Mouse (Mus musculus) liver, postnatal 0 days (tissue): ENCODE results near the gene Cbfa2t3. TPM values are rescaled to one million over a fixed set of nuclear protein-coding genes. Genes with fewer than 3 reads are reported as not detected.

Source experiments
- ATAC-seq: fragments of 200-750 bp; cut with Nextera tagmentation; 2 replicates; pipeline ENCODE4 v1.8.0; 2017; ENCODE audit warnings: mild to moderate bottlenecking, moderate library complexity
- DNase-seq: peaks from one replicate; pipeline ENCODE4 v3.0.0-alpha.2; 2016
- H3K27ac ChIP-seq: fragments of 300-500 bp; sonication (generic); 2 replicates; pipeline ENCODE4 v1.5.1; 2014; ENCODE audit warnings: antibody characterized with exemption, moderate library complexity, mild to moderate bottlenecking, low read depth
- H3K27me3 ChIP-seq: fragments of 300-500 bp; sonication (generic); 2 replicates; pipeline ENCODE4 v1.6.1; 2014; ENCODE audit warnings: low read length, control low read depth, mixed read lengths; ENCODE audit not compliant: insufficient read depth
- H3K36me3 ChIP-seq: fragments of 300-500 bp; sonication (generic); replicated peaks from 2 replicates; pipeline ENCODE4 v1.6.1; 2014; ENCODE audit warnings: mild to moderate bottlenecking, control low read depth, low read length, moderate library complexity, mixed read lengths; ENCODE audit not compliant: insufficient read depth
- H3K4me1 ChIP-seq: fragments of 300-500 bp; sonication (generic); 2 replicates; pipeline ENCODE4 v1.6.1; 2014; ENCODE audit warnings: antibody characterized with exemption, mild to moderate bottlenecking, control low read depth; ENCODE audit not compliant: insufficient read depth
- H3K4me2 ChIP-seq: fragments of 300-500 bp; sonication (generic); 2 replicates; pipeline ENCODE4 v1.6.1; 2014; ENCODE audit warnings: low read depth, mild to moderate bottlenecking, low read length, moderate library complexity, mixed read lengths
- H3K4me3 ChIP-seq: fragments of 300-500 bp; sonication (generic); 2 replicates; pipeline ENCODE4 v1.5.1; 2014; ENCODE audit warnings: low read depth, low read length
- H3K9ac ChIP-seq: fragments of 300-500 bp; sonication (generic); replicated peaks from 2 replicates; pipeline ENCODE4 v1.6.1; 2014; ENCODE audit warnings: mild to moderate bottlenecking, moderate library complexity
- H3K9me3 ChIP-seq: fragments of 300-500 bp; sonication (generic); 2 replicates; pipeline ENCODE4 v1.6.1; 2016; ENCODE audit warnings: mild to moderate bottlenecking, control low read depth, low read length, mixed read lengths
- CTCF ChIP-seq: sonication (generic); IDR thresholded peaks from 2 replicates; pipeline ENCODE4 v1.5.1; 2016; ENCODE audit warnings: antibody characterized with exemption, low read depth
- EP300 ChIP-seq: IDR thresholded peaks from 2 replicates; pipeline ENCODE4 v1.6.1; 2016; ENCODE audit warnings: antibody characterized with exemption, low read depth, mild to moderate bottlenecking
- WGBS: fragments of 180-500 bp; shearing (Covaris S2); extraction: QIAGEN DNeasy Blood & Tissue Kit; methylation state at CpG from one replicate; pipeline ENCODE4 v1.1.7; 2014; ENCODE audit not compliant: insufficient replicate concordance; 5-methylcytosine and 5-hydroxymethylcytosine counted together
- microRNA-seq: library from miRNA; unstranded; fragments of <30 nt; microRNA quantifications from one replicate; pipeline ENCODE4, GENCODE M21; 2016
- polyA plus RNA-seq: library from polyadenylated mRNA; unstranded; fragments of >200 nt; fragmentation: Nextera tagmentation; extraction: Ambion mirVana; gene quantifications from 2 replicates; pipeline ENCODE4 v1.2.1, GENCODE M21; 2015

Gene Cbfa2t3
- polyA plus RNA-seq, 1 experiment from 2014 or later = 2.4 TPM

DNA sequence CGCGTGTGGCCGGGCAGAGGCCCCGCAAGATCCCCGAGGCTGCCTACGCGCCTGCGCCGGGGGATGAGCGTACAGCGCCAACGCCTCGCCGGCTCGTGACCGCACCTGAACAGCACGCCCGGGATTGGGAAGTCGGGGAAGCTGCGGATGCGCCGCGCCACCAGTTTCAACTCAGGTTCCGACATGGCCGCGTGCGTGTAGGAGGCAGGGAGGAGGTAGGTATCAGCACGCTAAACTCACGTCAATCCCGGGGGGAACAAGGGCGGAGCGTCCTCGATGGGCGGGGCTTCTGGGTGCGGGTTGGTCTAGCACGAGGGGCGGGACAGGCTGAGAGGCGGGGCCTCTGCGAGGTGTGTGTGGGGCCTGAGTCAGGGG is 122.3 kb downstream of the Cbfa2t3 start, which contains the start of gene Aprt:
Aprt (minus strand) TSS at position 262 of the 375 bp plus-strand sequence.
- peak within 1 kb of the TSS; percentile 84 for H3K27ac ChIP-seq
- peak; percentile 81 for ATAC-seq
- peak within 1 kb of the TSS; percentile 70 for H3K4me3 ChIP-seq
- WGBS = under 1% methylated on average over 39 of the region's 39 CpGs
- H3K27me3 ChIP-seq = no peaks in the 10 kb centered on the region
- peak within 1 kb of the TSS; percentile 86 for H3K9ac ChIP-seq
- H3K4me1 ChIP-seq = peaks cover 22% of the 10 kb centered on the region
- DNase-seq = peak; percentile 97
- TF ChIP-seq CTCF (no peak), EP300 (no peak)
- H3K9me3 ChIP-seq = no peaks in the 10 kb centered on the region
- H3K36me3 ChIP-seq = peaks cover 16% of the 10 kb centered on the region
- H3K4me2 ChIP-seq = peak within 1 kb of the TSS; percentile 87

DNA sequence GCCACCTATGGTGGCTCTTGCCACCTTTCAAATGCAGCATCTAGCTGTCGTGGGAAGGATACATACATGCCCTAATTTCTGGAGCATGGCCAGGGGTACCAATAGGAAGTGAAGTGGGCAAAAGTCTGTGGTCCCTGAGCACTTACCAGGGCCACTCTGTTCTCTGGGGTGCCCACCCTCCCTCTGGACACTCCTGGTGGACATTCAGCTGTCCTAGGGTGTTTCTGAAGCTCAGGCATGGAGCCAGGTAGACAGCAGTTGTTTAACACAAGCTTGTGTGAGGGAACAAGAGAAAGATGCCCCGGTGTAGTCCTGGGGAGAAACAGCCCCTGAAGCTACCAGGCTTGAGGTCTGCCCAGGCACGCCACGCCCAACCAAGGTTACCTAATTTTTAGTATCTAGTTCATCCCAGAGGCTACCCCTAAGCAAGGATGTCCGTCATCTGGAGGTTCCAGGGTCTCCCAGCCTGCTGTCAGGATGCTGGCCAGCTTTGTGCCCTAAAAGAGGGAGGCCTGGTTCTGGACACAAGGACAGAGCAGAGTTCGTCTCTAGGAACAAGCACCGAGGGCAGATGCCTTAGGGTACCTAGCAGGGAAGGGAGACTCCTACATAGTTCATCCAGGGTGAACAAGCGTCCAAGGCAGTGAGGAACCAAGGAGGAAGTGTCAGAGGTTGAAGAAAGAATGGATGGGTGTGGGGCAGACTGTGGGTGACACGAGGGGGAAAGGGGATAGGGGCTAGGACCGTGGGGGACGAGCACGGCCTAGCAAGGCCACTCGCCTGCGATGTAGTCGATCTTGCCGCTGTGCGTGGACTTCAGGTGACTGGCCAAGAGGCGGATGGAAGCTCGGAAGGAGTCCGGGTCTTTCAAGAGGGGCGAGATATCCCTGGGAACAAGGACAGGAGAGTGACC is 122.9 kb downstream of the Cbfa2t3 start:
- H3K9ac ChIP-seq = peak overlapping the region; percentile 86
- H3K4me3 ChIP-seq = peak overlapping the region; percentile 70
- TF ChIP-seq CTCF (no peak), EP300 (no peak)
- DNase-seq (peak; percentile 41), ATAC-seq (peak; percentile 14)
- peak overlapping the region; percentile 84 for H3K27ac ChIP-seq
- H3K36me3 ChIP-seq = peaks cover 22% of the 10 kb centered on the region
- H3K4me1 ChIP-seq = peaks cover 22% of the 10 kb centered on the region
- WGBS = 5% methylated on average over 21 of the region's 21 CpGs
- no peaks in the 10 kb centered on the region for H3K9me3 ChIP-seq
- H3K27me3 ChIP-seq = no peaks in the 10 kb centered on the region
- H3K4me2 ChIP-seq = peak overlapping the region; percentile 87

DNA sequence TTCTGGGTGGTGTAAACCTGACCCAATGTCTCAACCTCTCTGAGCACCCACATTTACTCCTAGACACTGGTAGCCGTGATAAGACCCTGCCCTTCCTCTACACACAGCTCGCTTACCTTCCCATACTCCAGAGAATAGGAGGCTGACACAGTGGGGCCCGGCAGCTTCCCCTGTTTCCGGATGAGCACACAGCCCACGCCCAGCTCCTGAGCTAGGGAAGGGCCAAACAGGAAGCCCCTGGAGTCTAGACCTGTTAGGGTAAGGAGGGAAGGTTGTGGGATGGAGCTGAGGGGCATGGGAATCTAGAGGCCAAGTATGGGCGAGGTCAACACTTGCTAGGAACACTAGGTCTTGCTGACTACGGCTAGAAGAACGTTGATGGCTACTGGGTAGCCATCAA is 123.6 kb downstream of the Cbfa2t3 start:
- Histone ChIP-seq H3K27me3 (no peaks in the 10 kb centered on the region), H3K4me3 (peak overlapping the region; percentile 70), H3K4me2 (peak overlapping the region; percentile 87), H3K4me1 (peaks cover 22% of the 10 kb centered on the region), H3K9me3 (no peaks in the 10 kb centered on the region), H3K27ac (peak overlapping the region; percentile 84), H3K36me3 (peaks cover 28% of the 10 kb centered on the region), H3K9ac (peak overlapping the region; percentile 86)
- no peak for TF ChIP-seq EP300
- TF ChIP-seq CTCF = no peak
- no peak for ATAC-seq
- no peak for DNase-seq
- WGBS = 27% methylated on average over 8 of the region's 8 CpGs

Small RNAs within 50 kb of the gene (microRNA-seq; reads per million reads assigned to microRNA genes)
- gene Mir6396 = not detected

Other genes starting within 250 kb of the Cbfa2t3 start
- 1.4 and 3.4 TPM in 2 replicates for gene Snai3, start 238.4 kb downstream of the Cbfa2t3 start, polyA plus RNA-seq
- gene Rnf166, start 223.0 kb downstream of the Cbfa2t3 start, polyA plus RNA-seq = 18.5 and 18.9 TPM in 2 replicates
- gene Ctu2, start 223.0 kb downstream of the Cbfa2t3 start, polyA plus RNA-seq = 17.8 and 20.9 TPM in 2 replicates
- gene Piezo1, start 147.8 kb downstream of the Cbfa2t3 start, polyA plus RNA-seq = 2.6 and 3.4 TPM in 2 replicates
- 19.8 and 23.7 TPM in 2 replicates for gene Cdt1, start 131.1 kb downstream of the Cbfa2t3 start, polyA plus RNA-seq
- 223 and 249 TPM in 2 replicates for gene Aprt, start 122.2 kb downstream of the Cbfa2t3 start, polyA plus RNA-seq
- gene Galns, start 87.6 kb downstream of the Cbfa2t3 start, polyA plus RNA-seq = 6.8 and 6.9 TPM in 2 replicates
- 29.3 and 30.7 TPM in 2 replicates for gene Trappc2l, start 87.5 kb downstream of the Cbfa2t3 start, polyA plus RNA-seq
- not detected in 2 replicates for gene Pabpn1l, start 76.4 kb downstream of the Cbfa2t3 start, polyA plus RNA-seq
- 9.6 and 10.7 TPM in 2 replicates for gene Acsf3, start 76.4 kb upstream of the Cbfa2t3 start, polyA plus RNA-seq
- 0.05 TPM in 1 of 2 replicates, not detected in the other for gene Cdh15, start 148.9 kb upstream of the Cbfa2t3 start, polyA plus RNA-seq